Mouse (Mus musculus) 3134 (cell line): ENCODE results near the gene Fkbp5.

Experiments
- DNase-seq: peaks from one replicate; pipeline ENCODE4 v3.0.0-alpha.2; 2011; ENCODE audit warnings: low spot score; ENCODE audit not compliant: insufficient read length; ENCODE audit errors: extremely low read depth

Gene Fkbp5

DNA sequence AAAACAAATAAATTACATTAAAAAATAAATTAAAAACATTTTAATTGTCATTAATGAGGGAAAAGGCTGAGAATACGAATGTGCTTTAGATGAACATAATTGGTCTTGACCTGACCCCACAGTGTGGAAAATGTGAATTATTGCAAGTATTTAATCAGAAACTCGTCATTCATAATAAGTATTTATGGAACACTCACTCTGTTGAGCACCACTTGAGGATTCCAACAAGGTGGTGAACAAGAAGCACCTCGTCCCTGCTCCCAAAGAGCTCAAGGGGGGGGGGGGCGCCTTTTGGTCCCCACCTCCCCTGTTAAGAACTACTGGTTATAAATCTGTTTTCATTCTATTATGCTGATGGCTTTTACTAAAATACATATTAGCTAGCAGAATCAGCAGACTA, 51.4 kb downstream of the Fkbp5 start:
- no peak for DNase-seq

DNA sequence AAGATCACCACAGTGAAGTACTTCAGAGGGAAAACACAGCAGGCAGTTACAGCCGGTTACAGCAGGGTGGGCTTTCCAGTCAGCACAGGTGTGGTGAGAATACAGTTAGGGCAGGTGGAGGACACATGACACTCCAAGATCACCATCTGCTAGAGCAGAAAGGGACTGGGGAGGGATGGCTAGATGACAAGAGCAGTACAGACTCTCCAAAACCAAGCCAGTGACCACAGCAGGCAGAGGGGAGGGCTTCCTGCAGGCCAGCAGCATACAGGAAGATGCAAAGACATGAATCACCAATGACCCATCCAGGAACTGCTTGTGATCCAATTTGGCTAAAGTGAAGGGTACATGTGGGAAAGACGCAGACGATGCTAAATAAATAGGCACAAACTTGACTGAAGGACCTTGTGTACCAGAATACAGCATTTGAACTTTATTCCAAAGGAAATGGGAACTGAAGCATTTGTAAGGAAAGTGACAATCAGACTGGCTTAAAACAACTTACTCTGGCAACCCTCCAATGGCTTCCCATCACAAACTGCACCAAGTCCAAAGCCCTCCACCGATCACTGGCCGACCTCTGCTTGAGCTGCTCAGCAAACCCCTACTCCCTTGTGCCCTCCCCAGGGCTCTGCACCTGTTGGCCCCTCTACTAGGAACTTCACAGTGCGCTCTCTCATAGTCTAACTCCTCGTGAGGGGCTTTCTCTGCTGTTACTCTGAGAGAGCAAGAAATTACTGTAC, 53.5 kb downstream of the Fkbp5 start:
- DNase-seq, result peak; percentile 76

DNA sequence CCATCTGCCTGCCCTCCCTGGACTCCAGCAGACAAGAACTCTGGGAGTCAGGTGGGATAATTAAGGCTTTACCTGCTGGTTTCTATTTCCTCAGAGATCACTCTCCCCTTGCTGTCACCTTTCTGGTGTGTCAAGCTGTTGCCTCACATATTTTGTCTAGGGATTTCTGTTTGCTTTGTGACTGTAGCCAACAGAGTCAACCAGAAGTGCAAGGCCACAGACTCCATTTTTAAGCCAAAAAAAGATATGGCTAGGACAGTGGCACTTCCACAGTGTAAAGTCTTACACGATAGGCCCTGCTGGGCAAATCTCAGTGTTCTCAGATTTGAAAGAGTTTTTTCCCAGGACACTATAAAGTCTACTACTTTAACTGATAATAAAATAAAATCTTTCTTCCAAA, 56.9 kb downstream of the Fkbp5 start:
- DNase-seq, result no peak

DNA sequence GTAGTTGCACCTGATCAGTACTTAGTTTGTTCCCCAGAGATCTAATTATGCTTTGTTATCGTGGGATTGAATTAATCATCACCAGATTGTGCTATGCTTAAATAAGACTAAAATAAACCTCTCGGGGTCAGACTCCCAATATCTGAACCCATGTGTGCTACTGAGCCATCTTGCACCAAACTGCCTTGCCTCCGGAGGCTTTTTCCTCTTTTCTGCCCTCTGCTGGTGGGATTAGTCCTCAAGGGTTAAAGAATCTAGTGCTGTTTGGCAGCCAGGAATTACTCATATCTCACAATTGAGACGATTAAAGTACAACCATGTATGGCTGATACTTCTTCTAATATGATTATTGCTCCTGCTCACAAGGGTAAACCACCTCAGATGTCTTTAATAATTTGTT, 62.2 kb downstream of the Fkbp5 start:
- DNase-seq, result no peak

DNA sequence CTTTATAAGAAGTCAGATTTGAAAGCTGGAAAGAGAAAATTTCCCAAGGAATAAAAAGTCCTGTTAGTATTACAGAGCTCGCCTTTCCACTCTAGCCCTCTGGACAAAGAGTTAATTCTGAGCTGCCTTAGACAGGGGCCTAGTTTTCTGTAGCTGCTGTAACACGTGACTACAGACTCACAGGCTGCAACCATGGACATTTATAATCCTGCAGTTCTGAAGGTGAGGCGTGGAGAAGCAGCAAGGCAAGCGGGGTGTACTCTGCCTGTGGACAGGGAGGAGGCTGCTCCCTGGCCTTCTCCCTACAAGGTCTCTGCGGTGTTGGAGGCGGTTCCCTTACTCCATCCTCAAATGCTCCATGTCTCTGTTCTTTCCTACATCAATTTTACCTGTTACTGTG, 64.4 kb downstream of the Fkbp5 start:
- no peak for DNase-seq

- no peak for DNase-seq
These were observed 65.4 kb downstream of the Fkbp5 start for GRCm38 (mm10) chr17:28451914-28452313.

DNA sequence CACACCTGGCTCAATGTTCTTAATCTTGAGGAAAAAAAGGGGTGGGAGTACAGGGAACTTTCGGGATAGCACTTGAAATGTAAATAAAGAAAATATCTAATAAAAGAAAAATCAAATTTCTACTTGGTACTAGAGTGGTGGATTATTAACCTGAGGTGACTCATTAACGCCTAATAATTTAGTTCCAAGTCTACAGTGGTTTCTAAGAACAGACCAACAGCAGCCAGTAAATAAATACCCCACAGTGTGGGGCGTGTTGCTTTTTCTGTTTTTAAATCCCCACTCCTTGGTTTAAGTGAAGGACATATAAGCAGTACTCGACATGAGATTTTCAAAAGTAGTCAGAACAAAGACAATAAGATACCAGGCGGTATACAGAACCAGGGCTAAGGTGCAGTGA, 65.8 kb downstream of the Fkbp5 start:
- DNase-seq, result no peak

DNA sequence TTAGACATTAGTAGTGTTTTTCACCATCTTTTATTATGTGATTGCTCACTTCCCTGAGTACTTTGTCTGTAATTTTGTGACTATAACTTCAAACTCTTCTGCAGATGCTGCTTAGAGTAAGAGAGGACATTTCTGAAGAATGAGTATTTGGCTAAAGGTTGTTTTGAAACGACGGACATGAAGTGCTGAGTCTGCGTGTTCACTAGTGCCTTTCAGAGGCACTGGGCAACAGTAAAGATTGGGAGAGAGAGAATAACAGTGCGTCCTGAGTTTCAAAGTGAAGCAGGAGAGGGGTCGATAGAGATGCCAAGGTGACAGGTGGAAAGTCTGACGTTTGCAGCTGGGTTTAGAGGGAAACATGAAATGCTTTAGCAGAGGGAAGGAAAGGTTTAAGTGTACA, 69.1 kb downstream of the Fkbp5 start:
- no peak for DNase-seq

DNA sequence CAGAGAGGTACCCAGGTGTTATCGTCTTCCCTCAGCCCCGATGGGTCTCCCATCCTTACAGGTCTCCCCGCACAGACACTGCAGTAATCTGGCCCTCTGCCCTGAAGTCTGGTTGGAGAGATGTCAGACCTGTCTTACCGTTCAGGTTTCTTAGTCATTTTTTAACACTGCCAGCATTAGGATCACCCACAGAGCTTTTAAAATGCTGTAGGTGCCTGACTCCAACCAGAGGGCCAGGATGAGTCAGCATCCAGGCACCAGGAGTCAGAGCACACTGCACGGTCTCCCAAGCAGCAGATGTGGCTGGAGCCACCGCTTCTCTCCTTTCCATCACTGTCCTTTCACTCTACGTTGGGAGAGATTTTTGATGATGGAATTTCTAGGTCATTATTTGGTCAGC, 69.5 kb downstream of the Fkbp5 start:
- DNase-seq, result peak; percentile 50

DNA sequence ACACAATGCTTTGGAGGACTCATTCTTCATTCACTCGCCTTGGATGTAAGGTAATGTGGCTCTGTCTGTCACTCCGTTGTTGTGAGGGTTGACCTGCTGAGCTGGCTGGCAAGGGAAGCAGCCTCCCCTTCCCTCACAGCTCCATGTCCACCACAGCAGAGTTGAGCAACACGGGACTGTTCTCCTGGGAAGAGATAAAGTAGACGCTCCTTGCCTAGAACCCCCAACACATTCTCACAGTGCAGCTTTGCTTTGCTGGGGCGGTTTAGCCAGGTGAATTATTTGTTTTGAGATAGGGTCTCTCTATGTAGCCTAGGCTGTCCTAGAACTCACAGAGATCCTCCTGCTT, 70.5 kb downstream of the Fkbp5 start:
- DNase-seq, result no peak

DNA sequence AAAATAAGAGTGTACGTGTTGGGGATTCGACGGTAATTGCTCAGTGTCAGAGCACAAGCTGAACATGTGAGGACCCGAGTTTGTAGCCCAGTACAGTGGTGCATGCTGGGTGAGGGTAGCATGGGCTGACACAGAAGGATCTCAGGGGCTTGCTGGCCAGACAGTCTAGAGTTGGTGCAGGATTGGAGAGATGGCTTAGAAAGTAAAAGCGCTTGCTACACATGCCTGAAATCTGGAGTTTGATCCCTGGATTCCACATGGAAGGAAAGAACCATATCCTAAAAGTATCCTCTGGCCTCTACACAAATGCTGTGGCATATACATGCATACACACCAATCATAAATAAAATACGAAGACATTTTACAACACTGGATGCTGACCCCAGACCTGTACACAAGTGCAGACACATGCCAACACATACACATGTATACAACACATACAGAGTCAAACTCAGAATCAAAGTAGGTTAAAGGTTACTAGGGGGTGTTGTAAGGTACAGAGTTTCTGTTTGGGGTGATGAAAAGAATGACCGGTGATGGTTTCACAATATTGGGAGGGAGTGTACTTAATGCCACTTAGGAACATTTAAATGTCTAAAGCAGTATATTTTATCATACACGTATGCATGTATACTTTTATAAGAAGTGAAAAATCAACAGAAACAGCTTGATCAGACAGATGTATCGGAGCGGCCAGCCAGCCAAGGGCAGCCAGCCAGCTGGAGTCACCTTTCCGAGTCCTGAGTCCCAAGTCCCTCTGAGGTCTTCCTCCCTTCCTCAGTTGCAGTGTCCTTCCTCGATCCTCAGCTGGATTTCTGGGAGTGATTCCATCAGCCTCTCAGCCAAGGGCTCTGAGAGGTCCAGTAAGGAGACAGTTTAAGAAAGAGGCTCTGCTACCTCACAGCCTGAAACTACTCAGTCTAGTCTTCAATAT, 71.2 kb downstream of the Fkbp5 start:
- DNase-seq, result no peak

DNA sequence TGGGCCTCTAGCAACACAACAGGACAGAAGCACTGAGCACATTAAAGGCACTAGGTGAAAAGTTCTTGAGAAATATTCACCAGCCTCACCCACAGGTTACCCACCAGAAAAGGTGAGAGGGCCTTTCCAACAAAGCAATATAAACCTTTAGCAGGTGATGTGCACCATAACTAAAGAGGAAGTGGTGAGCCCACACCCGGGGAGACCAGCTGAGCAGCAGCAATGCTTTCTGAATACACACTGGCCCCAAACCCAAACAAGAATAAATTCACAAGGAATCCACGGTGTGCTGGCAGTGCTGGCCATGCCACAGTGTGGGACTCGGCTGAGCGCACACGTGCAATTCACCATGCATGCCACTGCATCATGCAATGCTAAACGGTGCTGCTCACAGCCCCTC, 74.7 kb downstream of the Fkbp5 start:
- no peak for DNase-seq

- no peak for DNase-seq
These were observed 78.8 kb downstream of the Fkbp5 start for GRCm38 (mm10) chr17:28438342-28439115.

GRCm38 (mm10) chr17:28437938-28438337, 79.4 kb downstream of the Fkbp5 start:
- no peak for DNase-seq

DNA sequence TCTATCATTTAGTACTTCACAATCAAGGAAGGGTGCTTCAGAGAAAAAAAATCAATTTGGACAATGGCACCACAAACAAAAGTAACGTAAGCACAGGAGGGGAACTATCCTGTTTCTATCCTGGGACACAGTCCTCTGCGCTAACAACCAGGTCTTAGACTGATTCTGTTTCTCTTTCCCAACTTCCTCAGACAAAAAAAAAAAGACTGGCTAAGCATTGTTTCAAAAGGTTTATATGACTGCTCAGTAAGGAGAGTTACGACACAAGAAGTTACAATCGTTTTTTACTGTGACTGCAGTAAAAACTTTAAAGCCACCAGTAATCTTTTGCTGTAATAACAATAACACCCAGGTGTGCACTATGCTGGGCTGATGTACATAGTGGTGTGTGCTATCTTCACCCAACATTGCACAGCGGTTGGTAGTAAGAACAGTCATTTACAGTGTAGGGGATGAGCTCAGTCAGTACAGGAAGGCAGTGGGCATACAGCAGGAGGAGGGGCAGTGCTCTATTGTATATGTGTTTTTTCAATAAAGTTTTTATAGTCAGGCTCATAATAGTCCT, 82.3 kb downstream of the Fkbp5 start:
- no peak for DNase-seq

DNA sequence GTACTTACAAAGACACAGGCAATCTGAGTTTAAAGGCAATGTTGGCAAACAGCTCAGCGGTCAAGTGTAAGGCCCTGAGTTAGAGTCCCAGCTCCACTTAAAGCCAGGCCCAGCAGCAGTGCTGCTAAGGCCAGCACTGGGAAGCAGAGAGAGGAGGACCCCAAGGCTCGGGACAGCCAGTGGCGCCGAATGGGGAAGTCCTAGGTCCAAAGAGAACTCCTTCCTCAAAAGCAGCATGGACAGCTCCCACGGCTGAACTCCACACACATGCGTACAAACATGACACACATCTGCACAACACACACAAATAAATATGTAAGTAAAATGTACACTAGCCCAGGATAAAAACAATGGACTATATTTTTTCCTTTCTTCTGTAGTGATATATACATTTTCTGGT, 84.3 kb downstream of the Fkbp5 start:
- no peak for DNase-seq

GRCm38 (mm10) chr17:28431931-28432335, 85.4 kb downstream of the Fkbp5 start:
- DNase-seq, result no peak

DNA sequence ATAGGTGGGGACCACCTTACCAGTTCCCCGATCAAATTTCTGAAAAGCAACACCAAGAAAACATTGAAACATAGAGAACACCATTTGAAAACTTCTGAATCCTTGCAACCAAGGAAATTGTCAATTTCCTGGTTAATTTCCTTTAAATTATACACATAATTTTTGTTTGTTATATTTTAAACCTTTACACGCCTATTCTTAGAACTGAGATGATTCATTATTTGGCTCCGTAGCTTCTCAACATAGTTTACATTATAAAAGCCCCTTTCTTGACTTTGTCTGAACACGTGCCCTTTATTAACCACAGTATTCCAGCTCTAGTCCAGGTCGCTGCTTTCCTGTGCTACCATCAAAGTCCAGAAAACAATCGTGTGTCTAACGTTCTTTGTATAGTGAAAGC, 86.3 kb downstream of the Fkbp5 start:
- DNase-seq, result no peak

GRCm38 (mm10) chr17:28428474-28429258, 88.7 kb downstream of the Fkbp5 start:
- DNase-seq, result no peak

GRCm38 (mm10) chr17:28427666-28428065, 89.7 kb downstream of the Fkbp5 start:
- no peak for DNase-seq
